Mouse (Mus musculus) stomach, postnatal 0 days (tissue): ENCODE results near the gene Mob3a. TPM values are rescaled to one million over a fixed set of nuclear protein-coding genes. Genes with fewer than 3 reads are reported as not detected.

Source experiments
- ATAC-seq: fragments of 200-750 bp; cut with Nextera tagmentation; 2 replicates; pipeline ENCODE4 v1.8.0; 2017; ENCODE audit not compliant: low FRiP score, low TSS enrichment
- DNase-seq: peaks from one replicate; pipeline ENCODE4 v3.0.0-alpha.2; 2016; ENCODE audit warnings: low spot score
- H3K27ac ChIP-seq: fragments of 300-500 bp; sonication (generic); replicated peaks from 2 replicates; pipeline ENCODE4 v1.5.1; 2014; ENCODE audit warnings: mild to moderate bottlenecking, control low read depth
- H3K27me3 ChIP-seq: fragments of 300-500 bp; sonication (generic); 2 replicates; pipeline ENCODE4 v1.6.1; 2014; ENCODE audit warnings: low read length; ENCODE audit not compliant: control insufficient read depth, insufficient read depth
- H3K36me3 ChIP-seq: fragments of 300-500 bp; sonication (generic); 2 replicates; pipeline ENCODE4 v1.6.1; 2014; ENCODE audit warnings: low read length, mixed read lengths; ENCODE audit not compliant: control insufficient read depth, insufficient read depth
- H3K4me1 ChIP-seq: fragments of 300-500 bp; sonication (generic); replicated peaks from 2 replicates; pipeline ENCODE4 v1.6.1; 2014; ENCODE audit warnings: antibody characterized with exemption; ENCODE audit not compliant: control insufficient read depth, insufficient read depth
- H3K4me2 ChIP-seq: fragments of 300-500 bp; sonication (generic); replicated peaks from 2 replicates; pipeline ENCODE4 v1.6.1; 2014; ENCODE audit warnings: low read depth, mild to moderate bottlenecking, control low read depth, moderate library complexity
- H3K4me3 ChIP-seq: fragments of 300-500 bp; sonication (generic); 2 replicates; pipeline ENCODE4 v1.5.1; 2014; ENCODE audit warnings: low read depth, low read length, control low read depth
- H3K9ac ChIP-seq: fragments of 300-500 bp; sonication (generic); 2 replicates; pipeline ENCODE4 v1.6.1; 2014; ENCODE audit warnings: mild to moderate bottlenecking, low read length, control low read depth, mixed read lengths
- H3K9me3 ChIP-seq: fragments of 300-500 bp; sonication (generic); 2 replicates; pipeline ENCODE4 v1.6.1; 2016; ENCODE audit warnings: low read length; ENCODE audit not compliant: control insufficient read depth
- CTCF ChIP-seq: IDR thresholded peaks from 2 replicates; pipeline ENCODE4 v1.5.1; 2016; ENCODE audit warnings: antibody characterized with exemption, low read depth, mild to moderate bottlenecking, moderate library complexity
- EP300 ChIP-seq: optimal IDR thresholded peaks from 2 replicates; pipeline ENCODE3; 2016; ENCODE audit warnings: antibody characterized with exemption
- WGBS: fragments of 180-500 bp; shearing (Covaris S2); extraction: QIAGEN DNeasy Blood & Tissue Kit; methylation state at CpG from one replicate; pipeline ENCODE4 v1.1.7; 2014; 5-methylcytosine and 5-hydroxymethylcytosine counted together
- polyA plus RNA-seq: library from polyadenylated mRNA; unstranded; fragments of >200 nt; fragmentation: Nextera tagmentation; extraction: Ambion mirVana; gene quantifications from 2 replicates; pipeline ENCODE4 v1.2.1, GENCODE M21; 2015

Mob3a gene
- polyA plus RNA-seq, 1 experiment from 2014 or later: 23.9 TPM

GRCm38 (mm10) chr10:80670531-80670930 is 31.2 kb downstream of the Mob3a start:
- DNase-seq: no peak
- peaks cover 12% of the 10 kb centered on the region for H3K4me1 ChIP-seq

GRCm38 (mm10) chr10:80669737-80670485 is 31.9 kb downstream of the Mob3a start:
- peak overlapping the region; percentile 35 for H3K9ac ChIP-seq
- H3K27me3 ChIP-seq: no peaks in the 10 kb centered on the region
- no peaks in the 10 kb centered on the region for H3K9me3 ChIP-seq
- WGBS: 77% methylated on average over 7 of the region's 7 CpGs
- H3K4me2 ChIP-seq: no peak overlapping the region
- DNase-seq (peak; percentile 73), ATAC-seq (0 out of 2 replicates have a peak, but pooled peaks have one; percentile 3)
- peaks cover 16% of the 10 kb centered on the region for H3K4me1 ChIP-seq
- peaks cover 63% of the 10 kb centered on the region for H3K36me3 ChIP-seq
- H3K27ac ChIP-seq: peak overlapping the region; percentile 35; the same call in 1 of the 2 replicates
- H3K4me3 ChIP-seq: no peak overlapping the region
- TF ChIP-seq CTCF (no peak), EP300 (no peak)

More at GRCm38 (mm10) chr10:80670531-80670930, 31.2 kb downstream of the Mob3a start:
- H3K4me2 ChIP-seq: no peak overlapping the region
- 81% methylated on average over 2 of the region's 2 CpGs for WGBS
- no peaks in the 10 kb centered on the region for H3K27me3 ChIP-seq
- H3K9ac ChIP-seq: peak overlapping the region; percentile 35; the same call in 1 of the 2 replicates
- no peak for ATAC-seq
- TF ChIP-seq CTCF (no peak), EP300 (no peak)
- H3K36me3 ChIP-seq: peaks cover 63% of the 10 kb centered on the region
- no peaks in the 10 kb centered on the region for H3K9me3 ChIP-seq
- H3K4me3 ChIP-seq: no peak overlapping the region
- H3K27ac ChIP-seq: peak overlapping the region; percentile 35; the same call in 1 of the 2 replicates

- H3K27ac ChIP-seq: peak overlapping the region; percentile 53
- H3K9me3 ChIP-seq: no peaks in the 10 kb centered on the region
- WGBS: 79% methylated on average over 12 of the region's 12 CpGs
- no peak for DNase-seq
- no peak overlapping the region for H3K9ac ChIP-seq
- no peak overlapping the region for H3K4me3 ChIP-seq
- ATAC-seq: no peak
- peaks cover 9% of the 10 kb centered on the region for H3K4me1 ChIP-seq
- TF ChIP-seq EP300: no peak
- no peak for TF ChIP-seq CTCF
- H3K4me2 ChIP-seq: no peak overlapping the region
- peaks cover 63% of the 10 kb centered on the region for H3K36me3 ChIP-seq
- H3K27me3 ChIP-seq: no peaks in the 10 kb centered on the region
Measured at GRCm38 (mm10) chr10:80669018-80669417, 32.8 kb downstream of the Mob3a start.

GRCm38 (mm10) chr10:80668614-80669013 is 33.2 kb downstream of the Mob3a start:
- no peak for TF ChIP-seq EP300
- no peak for TF ChIP-seq CTCF
- Histone ChIP-seq H3K4me2 (no peak overlapping the region), H3K27me3 (no peaks in the 10 kb centered on the region), H3K36me3 (peaks cover 62% of the 10 kb centered on the region), H3K27ac (peak overlapping the region; percentile 53), H3K4me3 (no peak overlapping the region), H3K4me1 (peaks cover 7% of the 10 kb centered on the region), H3K9me3 (no peaks in the 10 kb centered on the region), H3K9ac (no peak overlapping the region)
- WGBS: 63% methylated on average over 11 of the region's 11 CpGs
- ATAC-seq: peak; percentile 7; the same call in 1 of the 2 replicates
- DNase-seq: peak; percentile 87

- ATAC-seq (no peak), DNase-seq (no peak)
- 66% methylated on average over 19 of the region's 19 CpGs for WGBS
- Histone ChIP-seq H3K9me3 (no peaks in the 10 kb centered on the region), H3K9ac (no peak overlapping the region), H3K4me1 (peaks cover 7% of the 10 kb centered on the region; the same call in 1 of the 2 replicates), H3K4me2 (no peak overlapping the region), H3K36me3 (peaks cover 54% of the 10 kb centered on the region), H3K4me3 (no peak overlapping the region), H3K27ac (peak overlapping the region; percentile 94; the same call in 1 of the 2 replicates), H3K27me3 (no peaks in the 10 kb centered on the region)
- no peak for TF ChIP-seq EP300
- TF ChIP-seq CTCF: no peak
Measured at GRCm38 (mm10) chr10:80666837-80667412, 34.9 kb downstream of the Mob3a start.
